Mouse (Mus musculus) brown adipose tissue, adult 24 weeks (tissue): Measurements from ENCODE around the gene Ubap2l. TPM values are rescaled to one million over a fixed set of nuclear protein-coding genes. Genes with fewer than 3 reads are reported as not detected.
A peak's percentile ranks its signal among the peaks of the same experiment; 100 is the strongest.

Experiments
- H3K27ac ChIP-seq: fragments of 200-500 bp; replicated peaks from 2 replicates; pipeline ENCODE4 v1.5.1; 2012; ENCODE audit warnings: low read depth, mild to moderate bottlenecking, low read length
- H3K4me1 ChIP-seq: fragments of 200-500 bp; 2 replicates; pipeline ENCODE4 v1.6.1; 2012; ENCODE audit warnings: low read length, mixed read lengths; ENCODE audit not compliant: control insufficient read depth, insufficient read depth, insufficient read length
- H3K4me3 ChIP-seq: fragments of 200-500 bp; 2 replicates; pipeline ENCODE4 v1.5.1; 2012; ENCODE audit warnings: low read depth, mild to moderate bottlenecking, low read length, moderate library complexity; ENCODE audit not compliant: insufficient read depth
- polyA plus RNA-seq: library from polyadenylated mRNA; stranded (reverse); fragments of >200 nt; gene quantifications from 2 replicates; pipeline ENCODE4 v1.2.4, GENCODE M21; 2012; ENCODE audit not compliant: missing spikeins, insufficient read depth, insufficient read length

Gene Ubap2l
- polyA plus RNA-seq, 1 experiment, result 61.4 TPM

GRCm38 (mm10) chr3:90034653-90035052, 17.8 kb downstream of the Ubap2l start:
- H3K4me1 ChIP-seq, result no peaks in the 10 kb centered on the region
- no peak overlapping the region for H3K27ac ChIP-seq
- H3K4me3 ChIP-seq, result no peak overlapping the region

GRCm38 (mm10) chr3:90016626-90017025, 35.8 kb downstream of the Ubap2l start:
- Histone ChIP-seq H3K27ac (no peak overlapping the region), H3K4me1 (no peaks in the 10 kb centered on the region)

GRCm38 (mm10) chr3:90010291-90010690, 42.1 kb downstream of the Ubap2l start:
- no peak overlapping the region for H3K27ac ChIP-seq
- H3K4me3 ChIP-seq, result no peak overlapping the region
- no peaks in the 10 kb centered on the region for H3K4me1 ChIP-seq

More at GRCm38 (mm10) chr3:90016626-90017025, 35.8 kb downstream of the Ubap2l start:
- no peak overlapping the region for H3K4me3 ChIP-seq

GRCm38 (mm10) chr3:90004091-90004796, 48.2 kb downstream of the Ubap2l start:
- no peak overlapping the region for H3K4me3 ChIP-seq
- H3K4me1 ChIP-seq, result no peaks in the 10 kb centered on the region
- H3K27ac ChIP-seq, result no peak overlapping the region

GRCm38 (mm10) chr3:89999830-90000229, 52.6 kb downstream of the Ubap2l start:
- 0 out of 2 replicates have a peak overlapping the region, but pooled peaks have one; percentile 10 for H3K4me3 ChIP-seq
- no peak overlapping the region for H3K27ac ChIP-seq
- no peaks in the 10 kb centered on the region for H3K4me1 ChIP-seq

- peak overlapping the region; percentile 81 for H3K27ac ChIP-seq
- H3K4me3 ChIP-seq, result peak overlapping the region; percentile 76
- H3K4me1 ChIP-seq, result no peaks in the 10 kb centered on the region
These were observed 53.3 kb downstream of the Ubap2l start for GRCm38 (mm10) chr3:89999090-89999489.

GRCm38 (mm10) chr3:89998612-89999054, 53.8 kb downstream of the Ubap2l start, which contains the start of gene Hax1:
TSS of gene Hax1 (minus strand) at chr3:89998780.
- H3K27ac ChIP-seq, result peak within 1 kb of the TSS; percentile 81
- peak within 1 kb of the TSS; percentile 76 for H3K4me3 ChIP-seq
- no peaks in the 10 kb centered on the region for H3K4me1 ChIP-seq

GRCm38 (mm10) chr3:89997791-89998495, 54.5 kb downstream of the Ubap2l start:
- H3K27ac ChIP-seq, result peak overlapping the region; percentile 44; the same call in 1 of the 2 replicates
- peak overlapping the region; percentile 63 for H3K4me3 ChIP-seq
- no peaks in the 10 kb centered on the region for H3K4me1 ChIP-seq

GRCm38 (mm10) chr3:89994807-89995515, 57.5 kb downstream of the Ubap2l start:
- Histone ChIP-seq H3K4me3 (no peak overlapping the region), H3K27ac (no peak overlapping the region), H3K4me1 (no peaks in the 10 kb centered on the region)

GRCm38 (mm10) chr3:89987822-89988221, 64.6 kb downstream of the Ubap2l start:
- Histone ChIP-seq H3K4me3 (no peak overlapping the region), H3K27ac (no peak overlapping the region), H3K4me1 (no peaks in the 10 kb centered on the region)

GRCm38 (mm10) chr3:89987211-89987610, 65.2 kb downstream of the Ubap2l start:
- no peaks in the 10 kb centered on the region for H3K4me1 ChIP-seq
- no peak overlapping the region for H3K4me3 ChIP-seq
- no peak overlapping the region for H3K27ac ChIP-seq

GRCm38 (mm10) chr3:89982426-89982825, 70.0 kb downstream of the Ubap2l start:
- no peaks in the 10 kb centered on the region for H3K4me1 ChIP-seq
- no peak overlapping the region for H3K4me3 ChIP-seq

GRCm38 (mm10) chr3:89976859-89977258, 75.6 kb downstream of the Ubap2l start:
- no peak overlapping the region for H3K4me3 ChIP-seq
- H3K4me1 ChIP-seq, result no peaks in the 10 kb centered on the region
- no peak overlapping the region for H3K27ac ChIP-seq

More at GRCm38 (mm10) chr3:89982426-89982825, 70.0 kb downstream of the Ubap2l start:
- no peak overlapping the region for H3K27ac ChIP-seq

- Histone ChIP-seq H3K4me3 (no peak overlapping the region), H3K4me1 (no peaks in the 10 kb centered on the region), H3K27ac (no peak overlapping the region)
These were observed 83.9 kb downstream of the Ubap2l start for GRCm38 (mm10) chr3:89968509-89968908.

- H3K27ac ChIP-seq, result no peak overlapping the region
- no peak overlapping the region for H3K4me3 ChIP-seq
- no peaks in the 10 kb centered on the region for H3K4me1 ChIP-seq
These were observed 85.5 kb downstream of the Ubap2l start for GRCm38 (mm10) chr3:89966946-89967345.
